Mouse (Mus musculus): ENCODE data around the gene Pitpnm1.
"Not testable (repeated sequence)": the region's sequence is repeated elsewhere in the genome, so short reads cannot be mapped to it uniquely, and the experiment has no call there.

GRCm38 (mm10) chr19:4121896-4122295, 22.1 kb downstream of the Pitpnm1 start:
- not testable (repeated sequence) for TF ChIP-seq CTCF (IDR thresholded peaks at IDR 0.05; ENCODE audit: borderline replicate concordance, insufficient read depth, low read length); POLR2A (IDR thresholded peaks at IDR 0.05; ENCODE audit: low read depth, low read length)
